Mouse (Mus musculus) brain, embryonic 14.5 days (tissue): Measurements from ENCODE around the gene Anks1b.

Experiments
- CTCF ChIP-seq: fragments of 200-500 bp; IDR thresholded peaks from 2 replicates; pipeline ENCODE4 v1.5.1; 2012; ENCODE audit warnings: inconsistent platforms, mild to moderate bottlenecking, moderate library complexity, borderline replicate concordance; ENCODE audit not compliant: insufficient read depth, insufficient read length; ENCODE audit errors: extremely low read depth
- POLR2A ChIP-seq: fragments of 200-500 bp; IDR thresholded peaks from 2 replicates; pipeline ENCODE4 v1.6.1; 2012; ENCODE audit warnings: mild to moderate bottlenecking, inconsistent platforms, borderline replicate concordance; ENCODE audit not compliant: poor library complexity, insufficient read depth, insufficient read length, severe bottlenecking; ENCODE audit errors: extremely low read depth

GRCm38 (mm10) chr10:90851077-90851476 is 977.8 kb downstream of the Anks1b start:
- TF ChIP-seq POLR2A (no peak), CTCF (no peak)
